Mouse (Mus musculus): ENCODE results near the gene Tecta. TPM values are rescaled to one million over a fixed set of nuclear protein-coding genes. Genes with fewer than 3 reads are reported as not detected.

Gene Tecta
- polyA plus RNA-seq (2014; fragmentation: Nextera tagmentation; extraction: Ambion mirVana): 0.15 and 0.16 TPM in 2 replicates

DNA sequence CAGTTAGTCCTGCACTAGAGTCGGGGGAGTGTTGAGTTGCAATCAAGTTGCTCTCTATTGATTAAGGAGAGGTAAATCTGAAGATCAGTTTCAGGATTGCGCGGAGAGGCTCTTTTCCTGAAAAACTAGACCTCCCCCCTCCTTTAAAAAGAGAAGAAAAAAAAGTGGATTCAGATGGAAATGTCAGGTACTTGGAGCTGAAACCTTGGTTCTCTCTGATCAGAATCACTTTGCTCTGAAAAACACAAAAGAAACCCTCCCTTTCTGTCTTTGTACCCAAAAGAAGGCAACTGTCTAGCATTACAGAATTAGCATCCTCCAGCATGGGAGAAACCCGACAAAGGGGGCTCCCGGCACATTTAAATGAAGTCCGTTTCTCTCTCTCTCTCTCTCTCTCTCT lies at the start of gene Tecta:
Tecta (minus strand) TSS at position 101 of the 400 bp plus-strand sequence.
- DNase-seq (ENCODE audit: low spot score) (no peak), ATAC-seq (replicated peaks; ENCODE audit: low FRiP score) (no peak)
- no peak within 1 kb of the TSS for H3K4me2 ChIP-seq (ENCODE audit: low read depth, low read length, severe bottlenecking)
- no peaks in the 10 kb centered on the region for H3K36me3 ChIP-seq (ENCODE audit: control insufficient read depth, insufficient read depth, low read length)
- WGBS: 59% methylated on average over 6 of the region's 6 CpGs
- no peaks in the 10 kb centered on the region for H3K27me3 ChIP-seq (ENCODE audit: control insufficient read depth, insufficient read depth, low read length)
- H3K27ac ChIP-seq (ENCODE audit: low read depth, low read length): no peak within 1 kb of the TSS
- H3K4me3 ChIP-seq (ENCODE audit: low read depth, low read length): no peak within 1 kb of the TSS
- peaks cover 3% of the 10 kb centered on the region; the same call in 1 of the 2 replicates for H3K4me1 ChIP-seq (replicated peaks; ENCODE audit: control insufficient read depth, insufficient read depth, low read length)
- no peak within 1 kb of the TSS for H3K9ac ChIP-seq (ENCODE audit: low read length)
- no peaks in the 10 kb centered on the region for H3K9me3 ChIP-seq (ENCODE audit: control insufficient read depth, low read length)

DNA sequence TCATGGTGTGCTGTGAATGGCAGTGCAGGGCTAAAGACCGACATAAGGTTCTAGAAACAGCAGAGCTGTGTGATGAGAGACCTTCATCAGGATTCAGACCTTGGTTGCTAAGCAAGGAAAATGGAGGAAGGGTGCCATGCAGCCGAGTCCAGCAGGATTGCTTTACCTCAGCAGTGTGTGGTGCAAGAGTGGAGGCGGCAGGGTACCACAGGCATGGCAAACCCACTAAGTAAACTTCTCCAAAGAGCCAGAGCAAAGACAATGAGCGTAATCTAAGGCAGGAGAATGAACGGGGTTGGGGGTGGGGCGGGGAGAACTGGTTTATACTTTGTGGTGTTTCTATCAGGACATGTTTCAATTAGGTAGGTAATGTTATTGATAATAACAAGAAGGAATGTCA lies 49.3 kb upstream of the Tecta start:
- no peak overlapping the region for H3K27ac ChIP-seq (ENCODE audit: low read depth, low read length)
- H3K9me3 ChIP-seq (ENCODE audit: control insufficient read depth, low read length): no peaks in the 10 kb centered on the region
- H3K4me1 ChIP-seq (replicated peaks; ENCODE audit: control insufficient read depth, insufficient read depth, low read length): no peaks in the 10 kb centered on the region
- 92% methylated on average over 6 of the region's 6 CpGs for WGBS
- no peak overlapping the region for H3K9ac ChIP-seq (ENCODE audit: low read length)
- no peak for ATAC-seq (replicated peaks; ENCODE audit: low FRiP score)
- H3K4me2 ChIP-seq (ENCODE audit: low read depth, low read length, severe bottlenecking): no peak overlapping the region
- H3K4me3 ChIP-seq (ENCODE audit: low read depth, low read length): no peak overlapping the region
- no peaks in the 10 kb centered on the region for H3K27me3 ChIP-seq (ENCODE audit: control insufficient read depth, insufficient read depth, low read length)
- no peaks in the 10 kb centered on the region; the same call in 1 of the 2 replicates for H3K36me3 ChIP-seq (ENCODE audit: control insufficient read depth, insufficient read depth, low read length)
- no peak for DNase-seq (ENCODE audit: low spot score)

DNA sequence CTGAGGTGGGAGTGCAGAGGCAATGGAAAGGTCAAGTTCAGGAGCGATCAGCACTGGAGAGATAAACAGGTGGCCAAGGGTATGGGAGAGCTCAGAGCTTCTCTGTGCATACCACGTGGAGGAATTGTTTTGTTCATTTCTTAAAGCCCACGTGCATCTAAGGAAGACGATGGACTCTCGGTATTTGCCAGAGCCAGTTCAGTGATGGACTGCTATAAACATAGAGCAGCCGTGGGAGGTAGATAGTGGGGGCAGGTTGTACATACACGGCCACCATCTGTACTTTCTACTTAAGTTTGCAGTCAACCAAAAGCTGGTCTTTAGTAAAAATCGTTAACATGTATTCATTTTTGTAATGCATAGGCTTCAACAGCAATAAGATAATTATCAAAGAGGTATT lies 42.4 kb upstream of the Tecta start:
- ATAC-seq (replicated peaks; ENCODE audit: low FRiP score): no peak
- no peak overlapping the region for H3K27ac ChIP-seq (ENCODE audit: low read depth, low read length)
- H3K4me3 ChIP-seq (ENCODE audit: low read depth, low read length): no peak overlapping the region
- H3K27me3 ChIP-seq (ENCODE audit: control insufficient read depth, insufficient read depth, low read length): no peaks in the 10 kb centered on the region
- 94% methylated on average over 8 of the region's 8 CpGs for WGBS
- no peak for DNase-seq (ENCODE audit: low spot score)
- H3K4me1 ChIP-seq (replicated peaks; ENCODE audit: control insufficient read depth, insufficient read depth, low read length): peaks cover 5% of the 10 kb centered on the region; the same call in 1 of the 2 replicates
- H3K9me3 ChIP-seq (ENCODE audit: control insufficient read depth, low read length): no peaks in the 10 kb centered on the region
- peaks cover 4% of the 10 kb centered on the region for H3K36me3 ChIP-seq (ENCODE audit: control insufficient read depth, insufficient read depth, low read length)
- no peak overlapping the region for H3K4me2 ChIP-seq (ENCODE audit: low read depth, low read length, severe bottlenecking)
- H3K9ac ChIP-seq (ENCODE audit: low read length): no peak overlapping the region

DNA sequence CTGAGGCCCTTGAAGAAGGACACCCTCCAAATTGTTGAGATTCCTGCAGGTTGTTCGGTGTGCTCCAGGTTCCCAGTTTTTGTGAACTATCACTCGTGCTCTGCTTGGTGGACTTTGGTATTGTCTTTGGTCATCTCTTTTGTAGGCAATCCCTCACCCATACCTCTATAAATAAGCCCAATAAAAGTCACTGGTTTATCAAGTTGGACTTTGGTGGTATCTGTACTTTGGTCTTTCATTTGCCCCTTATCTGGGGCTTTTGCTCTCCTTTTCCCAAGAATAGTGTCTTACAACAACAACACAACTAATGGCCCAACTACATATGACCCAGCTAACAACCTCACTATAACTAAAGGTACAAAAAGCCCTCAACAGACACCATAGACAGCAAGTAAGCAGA lies 41.5 kb upstream of the Tecta start:
- Histone ChIP-seq H3K4me2 (ENCODE audit: low read depth, low read length, severe bottlenecking) (no peak overlapping the region), H3K27me3 (ENCODE audit: control insufficient read depth, insufficient read depth, low read length) (no peaks in the 10 kb centered on the region), H3K27ac (ENCODE audit: low read depth, low read length) (no peak overlapping the region), H3K9ac (ENCODE audit: low read length) (no peak overlapping the region), H3K36me3 (ENCODE audit: control insufficient read depth, insufficient read depth, low read length) (peaks cover 4% of the 10 kb centered on the region), H3K9me3 (ENCODE audit: control insufficient read depth, low read length) (no peaks in the 10 kb centered on the region), H3K4me3 (ENCODE audit: low read depth, low read length) (no peak overlapping the region), H3K4me1 (replicated peaks; ENCODE audit: control insufficient read depth, insufficient read depth, low read length) (peaks cover 5% of the 10 kb centered on the region; the same call in 1 of the 2 replicates)
- WGBS: 96% methylated on average over 2 of the region's 2 CpGs
- ATAC-seq (replicated peaks; ENCODE audit: low FRiP score): no peak
- no peak for DNase-seq (ENCODE audit: low spot score)

DNA sequence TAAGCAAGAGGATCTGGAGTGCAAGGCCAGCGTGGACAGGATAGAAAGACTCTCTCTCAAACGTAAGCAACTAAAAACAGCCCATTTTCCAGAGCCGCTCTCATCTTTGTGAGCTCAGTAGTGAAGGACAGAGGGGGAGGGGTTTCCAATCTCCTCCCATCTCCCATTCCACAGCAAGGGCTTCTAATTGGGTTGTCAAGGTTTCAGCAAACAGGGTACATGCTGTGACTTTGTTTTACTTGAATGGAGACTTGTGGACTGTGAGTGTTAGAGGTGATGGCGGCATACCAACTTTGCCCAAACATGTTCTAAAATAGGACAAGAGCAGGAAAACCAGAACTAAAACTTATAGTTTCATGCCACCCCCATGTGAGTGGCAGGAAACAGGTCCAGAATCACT lies 39.7 kb upstream of the Tecta start:
- ATAC-seq (replicated peaks; ENCODE audit: low FRiP score): no peak
- H3K36me3 ChIP-seq (ENCODE audit: control insufficient read depth, insufficient read depth, low read length): peaks cover 4% of the 10 kb centered on the region
- 11% methylated on average over 4 of the region's 4 CpGs for WGBS

DNA sequence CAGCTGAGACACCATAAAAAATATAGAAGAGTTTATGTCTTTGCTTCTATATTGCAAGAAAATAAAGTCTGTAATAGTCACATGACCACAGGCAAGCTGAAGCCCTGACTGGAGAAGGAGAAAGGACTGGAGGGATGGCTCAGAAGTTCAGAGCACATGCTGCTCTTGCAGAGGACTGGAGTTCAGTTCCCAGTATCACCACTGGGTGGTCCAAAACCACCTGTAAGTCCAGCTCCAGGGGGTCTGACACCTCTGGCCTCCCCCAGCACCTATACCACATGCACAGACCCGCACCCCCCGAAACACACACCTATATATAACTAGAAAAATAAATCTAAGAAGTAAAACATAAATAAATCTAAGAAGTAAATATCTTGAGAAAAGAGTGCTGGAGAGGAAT lies 32.4 kb upstream of the Tecta start:
- no peak overlapping the region for H3K4me2 ChIP-seq (ENCODE audit: low read depth, low read length, severe bottlenecking)
- no peaks in the 10 kb centered on the region for H3K27me3 ChIP-seq (ENCODE audit: control insufficient read depth, insufficient read depth, low read length)
- H3K36me3 ChIP-seq (ENCODE audit: control insufficient read depth, insufficient read depth, low read length): peaks cover 2% of the 10 kb centered on the region; the same call in 1 of the 2 replicates
- no peak for ATAC-seq (replicated peaks; ENCODE audit: low FRiP score)
- DNase-seq (ENCODE audit: low spot score): no peak
- H3K27ac ChIP-seq (ENCODE audit: low read depth, low read length): no peak overlapping the region
- H3K9me3 ChIP-seq (ENCODE audit: control insufficient read depth, low read length): no peaks in the 10 kb centered on the region
- H3K4me3 ChIP-seq (ENCODE audit: low read depth, low read length): no peak overlapping the region
- H3K9ac ChIP-seq (ENCODE audit: low read length): no peak overlapping the region
- 96% methylated on average over 2 of the region's 2 CpGs for WGBS
- H3K4me1 ChIP-seq (replicated peaks; ENCODE audit: control insufficient read depth, insufficient read depth, low read length): no peaks in the 10 kb centered on the region

More for the DNA sequence above, 39.7 kb upstream of the Tecta start:
- H3K9me3 ChIP-seq (ENCODE audit: control insufficient read depth, low read length): no peaks in the 10 kb centered on the region
- no peak overlapping the region for H3K27ac ChIP-seq (ENCODE audit: low read depth, low read length)
- H3K9ac ChIP-seq (ENCODE audit: low read length): no peak overlapping the region
- no peak overlapping the region for H3K4me2 ChIP-seq (ENCODE audit: low read depth, low read length, severe bottlenecking)
- no peak for DNase-seq (ENCODE audit: low spot score)
- H3K4me3 ChIP-seq (ENCODE audit: low read depth, low read length): no peak overlapping the region
- H3K4me1 ChIP-seq (replicated peaks; ENCODE audit: control insufficient read depth, insufficient read depth, low read length): peaks cover 5% of the 10 kb centered on the region; the same call in 1 of the 2 replicates
- H3K27me3 ChIP-seq (ENCODE audit: control insufficient read depth, insufficient read depth, low read length): no peaks in the 10 kb centered on the region

DNA sequence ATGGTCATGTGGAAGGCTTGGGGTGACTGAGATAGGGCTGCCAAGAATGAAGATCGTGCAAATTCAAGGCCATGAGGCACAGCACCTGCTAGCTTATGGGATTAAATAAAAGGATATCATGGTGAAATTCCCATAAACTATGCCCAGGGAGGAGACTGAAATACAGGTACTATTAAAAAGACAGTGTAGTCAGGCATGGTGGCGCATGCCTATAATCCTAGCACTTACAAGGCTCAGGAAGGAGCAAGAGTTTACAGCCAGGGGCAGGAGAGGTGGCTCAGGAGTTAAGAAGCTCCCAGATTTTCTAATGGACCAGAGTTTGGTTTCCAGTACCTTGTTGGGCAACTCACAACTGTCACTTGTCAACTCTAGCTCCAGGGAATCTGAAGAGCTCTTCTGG lies 31.9 kb upstream of the Tecta start:
- no peak overlapping the region for H3K4me3 ChIP-seq (ENCODE audit: low read depth, low read length)
- peaks cover 2% of the 10 kb centered on the region; the same call in 1 of the 2 replicates for H3K36me3 ChIP-seq (ENCODE audit: control insufficient read depth, insufficient read depth, low read length)
- DNase-seq (ENCODE audit: low spot score) (no peak), ATAC-seq (replicated peaks; ENCODE audit: low FRiP score) (no peak)
- H3K9me3 ChIP-seq (ENCODE audit: control insufficient read depth, low read length): no peaks in the 10 kb centered on the region
- H3K27me3 ChIP-seq (ENCODE audit: control insufficient read depth, insufficient read depth, low read length): no peaks in the 10 kb centered on the region
- H3K9ac ChIP-seq (ENCODE audit: low read length): no peak overlapping the region
- no peak overlapping the region for H3K27ac ChIP-seq (ENCODE audit: low read depth, low read length)
- no peaks in the 10 kb centered on the region for H3K4me1 ChIP-seq (replicated peaks; ENCODE audit: control insufficient read depth, insufficient read depth, low read length)
- 94% methylated on average over 2 of the region's 2 CpGs for WGBS
- no peak overlapping the region for H3K4me2 ChIP-seq (ENCODE audit: low read depth, low read length, severe bottlenecking)

DNA sequence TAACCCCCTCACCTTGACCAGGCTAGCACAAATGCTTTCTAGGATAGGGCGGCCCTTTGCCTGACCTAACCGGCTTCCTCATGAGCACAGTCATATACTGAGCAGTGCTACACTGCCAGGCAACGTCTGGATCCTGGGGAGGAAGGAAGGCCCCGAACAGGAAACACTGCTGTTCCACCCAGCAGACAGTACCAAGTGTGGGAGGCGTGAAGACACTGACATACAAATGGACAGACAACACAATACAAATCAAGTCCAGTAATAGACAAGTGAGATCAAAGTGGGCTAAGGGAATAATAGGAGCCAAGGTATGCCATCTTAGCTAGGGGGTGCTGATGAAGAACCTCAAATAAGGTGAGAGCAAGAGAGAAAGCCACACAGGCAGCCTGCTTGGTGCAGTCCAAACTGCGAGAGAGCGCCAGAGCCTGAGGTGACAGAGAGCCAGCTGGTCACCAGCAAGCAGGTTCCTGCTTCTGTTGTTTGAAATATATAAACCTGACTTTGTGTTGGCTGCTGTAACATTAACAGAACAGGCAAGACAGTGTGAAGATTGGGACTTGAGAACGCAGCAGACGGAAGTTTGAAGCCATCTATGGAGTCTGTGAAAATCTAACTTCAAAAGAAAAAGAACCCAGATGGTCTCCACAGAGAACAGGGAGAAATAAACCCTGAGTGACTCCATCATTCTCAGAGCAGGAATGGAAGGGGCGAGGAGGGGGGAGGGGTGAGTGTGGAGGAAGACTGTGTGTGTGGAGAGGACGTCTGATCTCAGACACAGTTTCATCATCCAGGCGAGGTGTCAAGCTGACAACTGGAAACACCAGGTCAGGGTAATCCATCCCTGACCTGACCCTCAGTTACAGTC lies 28.6 kb upstream of the Tecta start:
- no peak overlapping the region for H3K9ac ChIP-seq (ENCODE audit: low read length)

More for the DNA sequence above, 28.6 kb upstream of the Tecta start:
- Histone ChIP-seq H3K27me3 (ENCODE audit: control insufficient read depth, insufficient read depth, low read length) (no peaks in the 10 kb centered on the region), H3K4me3 (ENCODE audit: low read depth, low read length) (no peak overlapping the region), H3K4me2 (ENCODE audit: low read depth, low read length, severe bottlenecking) (no peak overlapping the region), H3K27ac (ENCODE audit: low read depth, low read length) (no peak overlapping the region), H3K36me3 (ENCODE audit: control insufficient read depth, insufficient read depth, low read length) (peaks cover 2% of the 10 kb centered on the region; the same call in 1 of the 2 replicates), H3K9me3 (ENCODE audit: control insufficient read depth, low read length) (no peaks in the 10 kb centered on the region), H3K4me1 (replicated peaks; ENCODE audit: control insufficient read depth, insufficient read depth, low read length) (no peaks in the 10 kb centered on the region)
- no peak for ATAC-seq (replicated peaks; ENCODE audit: low FRiP score)
- no peak for DNase-seq (ENCODE audit: low spot score)
- WGBS: 85% methylated on average over 12 of the region's 12 CpGs
